Mouse (Mus musculus) T-helper 2 cell (primary cell): Measurements from ENCODE around the gene 4930518I15Rik.
"Not testable (repeated sequence)": the region's sequence is repeated elsewhere in the genome, so short reads cannot be mapped to it uniquely, and the experiment has no call there.

ENCODE experiments used
- in situ Hi-C: fragments of 300-600 bp; cut with MboI, MseI; formaldehyde crosslinking; loops from one replicate; pipeline ENCODE4 v1.15.1; 2025; ENCODE audit warnings: high pct_unique_total_duplicates

The 4930518I15Rik gene

DNA sequence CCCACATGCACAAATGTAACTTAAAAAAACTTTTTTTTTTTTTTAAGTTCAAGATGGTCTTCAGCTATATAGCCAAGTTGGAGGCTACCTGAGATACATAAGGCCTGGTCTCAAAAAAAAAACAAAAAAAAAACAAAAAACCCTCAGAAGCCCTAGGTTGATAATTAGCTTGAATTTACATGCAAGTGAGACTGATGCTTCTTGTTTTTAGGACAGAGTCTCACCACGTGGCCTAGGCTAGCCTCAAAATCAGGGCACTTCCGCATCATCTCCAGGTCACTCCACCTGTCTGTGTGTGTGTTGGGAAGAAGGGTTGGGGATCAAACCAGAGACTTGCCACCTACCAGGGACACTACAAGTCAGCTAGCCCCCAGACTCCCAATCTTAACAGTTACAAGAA lies at the start of gene 4930518I15Rik:
Gene 4930518I15Rik (minus strand): TSS at position 112 of the 400 bp plus-strand sequence.
- in situ Hi-C loops: no loop called here

DNA sequence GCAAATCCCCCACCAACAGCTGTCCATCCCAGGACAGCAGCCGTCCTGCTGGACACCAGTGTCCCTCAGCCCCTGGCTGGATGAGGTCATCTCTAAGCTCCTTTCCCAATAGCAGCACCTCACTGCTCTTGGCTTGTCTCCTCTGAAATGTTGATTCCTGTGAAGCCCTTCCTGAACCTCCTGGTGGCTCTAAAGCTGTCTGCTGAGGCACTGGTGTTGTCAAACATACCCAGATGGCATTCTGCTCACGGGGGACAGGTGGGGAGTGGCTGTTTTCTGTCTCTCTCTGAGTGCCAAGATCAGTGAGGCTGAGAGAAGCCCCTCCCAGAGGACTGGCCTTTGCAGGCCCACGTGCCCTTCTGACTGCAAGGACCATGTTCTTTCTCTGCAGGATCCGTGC lies 48.2 kb upstream of the 4930518I15Rik start:
- in situ Hi-C loops: not testable (repeated sequence)

DNA sequence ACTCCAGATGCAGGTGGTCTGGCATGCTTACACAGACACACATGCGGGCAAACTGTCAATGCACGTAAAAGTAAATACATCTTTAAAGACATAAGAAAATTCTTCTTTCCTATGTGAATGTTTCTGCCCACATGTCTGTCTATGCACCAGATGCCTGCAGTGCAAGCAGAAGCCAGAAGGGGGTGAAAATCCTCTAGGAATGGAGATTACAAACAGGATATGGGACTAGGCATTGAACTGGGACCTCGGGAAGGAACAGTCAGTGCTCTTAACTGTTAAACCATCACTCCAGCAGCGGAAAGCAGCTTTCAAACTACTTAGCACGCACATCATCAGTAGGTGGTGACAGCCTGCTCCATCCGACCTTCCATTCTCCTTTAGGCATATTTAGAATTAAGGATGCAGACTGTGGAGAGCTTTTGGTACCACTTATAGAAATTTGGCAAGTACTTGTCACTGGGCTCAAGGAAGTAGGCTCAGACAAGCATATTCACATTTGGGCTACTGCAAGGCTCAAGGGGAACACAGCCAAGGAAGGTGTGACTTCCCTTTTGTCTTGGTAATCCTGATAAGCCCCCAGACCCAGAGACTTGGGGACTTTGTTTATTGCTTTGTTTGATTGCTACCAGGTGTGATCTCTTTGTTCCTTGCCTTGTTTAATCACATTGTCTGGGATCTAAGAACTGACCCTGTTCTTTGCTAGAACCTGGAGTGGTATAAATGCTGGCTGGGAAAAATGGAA lies 47.4 kb upstream of the 4930518I15Rik start:
- in situ Hi-C loops: no loop called here

DNA sequence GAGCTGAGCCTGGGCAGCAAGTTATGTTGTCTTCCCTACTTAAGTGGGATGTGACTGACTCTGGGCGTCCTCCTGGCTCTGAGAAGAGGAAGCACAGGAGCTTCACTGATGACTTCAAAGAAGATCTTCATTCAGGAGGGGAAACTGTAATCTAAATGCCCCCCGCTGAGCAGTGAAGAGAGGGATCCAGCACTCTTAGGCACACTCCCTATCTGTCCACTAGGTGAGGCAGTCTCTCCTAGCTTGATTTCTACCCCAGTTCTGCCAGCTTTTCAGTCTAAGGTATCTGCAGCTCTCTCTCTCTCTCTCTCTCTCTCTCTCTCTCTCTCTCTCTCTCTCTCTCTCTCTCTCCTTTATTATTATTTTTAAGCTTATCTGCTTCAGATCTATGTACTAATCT lies 45.6 kb upstream of the 4930518I15Rik start:
- in situ Hi-C loops: no loop called here

DNA sequence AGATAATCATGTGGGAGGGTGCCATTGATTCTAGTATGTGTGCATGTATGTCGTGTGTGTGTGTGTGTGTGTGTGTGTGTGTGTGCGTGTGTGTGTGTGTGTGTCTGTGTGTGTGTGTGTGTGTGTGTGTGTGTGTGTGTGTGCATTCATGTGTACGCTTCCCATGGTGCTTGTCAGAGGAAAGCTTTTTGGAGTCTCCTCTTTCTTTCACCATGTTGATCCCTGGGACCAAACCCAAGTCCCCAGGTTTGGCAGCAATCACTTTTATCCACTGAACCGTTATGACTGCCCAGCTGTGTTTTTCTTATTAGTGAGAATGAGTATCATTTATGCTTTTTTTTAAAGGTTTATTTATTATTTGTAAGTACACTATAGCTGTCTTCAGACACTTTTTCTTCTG lies 44.7 kb upstream of the 4930518I15Rik start:
- in situ Hi-C loops: not testable (repeated sequence)

DNA sequence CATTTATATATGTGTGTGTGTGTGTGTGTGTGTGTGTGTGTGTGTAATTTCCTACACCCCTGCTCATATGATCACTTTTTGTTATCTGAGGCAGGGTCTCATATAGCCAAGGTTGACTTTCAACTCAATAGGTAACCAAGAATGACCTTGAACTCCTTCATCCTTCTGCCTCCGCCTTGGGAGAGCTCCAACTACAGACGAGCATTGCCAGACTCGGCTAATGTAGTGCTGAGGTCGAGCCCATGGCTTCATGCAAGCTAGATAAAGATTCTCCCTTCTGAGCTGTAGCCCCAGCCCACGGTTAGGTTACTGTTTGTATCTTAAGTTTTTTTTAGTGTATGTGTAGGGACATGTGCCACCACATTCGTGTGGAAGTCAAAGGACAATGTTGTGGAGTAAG lies 44.1 kb upstream of the 4930518I15Rik start:
- in situ Hi-C loops: no loop called here

DNA sequence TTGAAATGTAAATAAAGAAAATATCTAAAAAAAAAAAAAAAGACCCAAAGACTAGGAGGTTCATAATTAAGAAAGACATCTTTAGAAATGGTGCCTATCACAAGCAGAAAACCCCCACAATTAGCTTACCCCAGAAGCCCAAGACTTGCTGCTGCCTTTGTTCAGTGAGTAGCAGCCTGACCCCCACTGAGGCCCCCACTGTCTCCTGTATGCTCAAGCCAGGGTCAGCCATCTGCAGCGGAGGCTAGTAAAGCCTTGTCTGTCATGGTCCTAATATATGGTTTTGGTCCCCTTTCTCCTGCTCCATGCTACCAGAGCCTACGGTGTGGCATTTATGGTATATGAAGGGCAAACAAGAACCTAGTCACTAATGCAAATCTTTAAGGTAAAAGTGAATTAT lies 43.6 kb upstream of the 4930518I15Rik start:
- in situ Hi-C loops: no loop called here

DNA sequence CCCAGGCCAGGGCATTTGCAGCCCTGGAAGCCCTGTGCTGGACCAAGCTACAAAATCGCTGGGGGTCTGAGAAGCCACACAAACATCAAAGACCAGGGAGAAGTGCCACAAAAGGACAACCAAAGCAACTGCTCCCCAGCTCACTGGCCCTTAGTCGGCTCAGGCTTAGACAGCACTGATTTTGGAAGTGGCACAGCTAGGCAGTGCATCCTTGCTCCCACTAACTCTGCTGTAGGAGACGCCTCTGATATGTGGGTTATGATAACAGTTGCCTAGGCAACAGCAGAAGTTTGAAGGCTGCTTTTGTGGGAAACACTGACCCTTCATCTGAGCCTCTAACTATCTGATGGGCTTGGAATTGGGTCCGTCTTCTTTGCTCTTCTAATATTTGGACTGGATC lies 41.4 kb upstream of the 4930518I15Rik start:
- in situ Hi-C loops: no loop called here

DNA sequence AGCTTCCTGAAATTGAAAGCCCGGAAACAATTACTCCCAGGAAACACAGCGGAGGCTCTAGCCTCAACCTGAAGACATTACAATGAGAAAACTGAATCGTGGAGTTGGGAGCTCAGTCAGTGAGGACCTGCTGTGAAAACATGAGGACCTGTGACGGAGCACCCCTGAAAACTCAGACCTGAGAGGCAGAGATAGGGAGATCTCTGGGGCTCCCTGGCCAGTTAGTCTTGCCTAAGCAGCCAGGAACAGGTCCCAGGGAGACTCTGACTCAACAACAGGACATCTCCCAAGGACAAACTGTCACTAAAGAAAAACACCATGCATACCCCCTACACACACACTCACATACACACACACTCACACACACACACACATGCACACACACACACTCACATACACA lies 40.6 kb upstream of the 4930518I15Rik start:
- in situ Hi-C loops: no loop called here

DNA sequence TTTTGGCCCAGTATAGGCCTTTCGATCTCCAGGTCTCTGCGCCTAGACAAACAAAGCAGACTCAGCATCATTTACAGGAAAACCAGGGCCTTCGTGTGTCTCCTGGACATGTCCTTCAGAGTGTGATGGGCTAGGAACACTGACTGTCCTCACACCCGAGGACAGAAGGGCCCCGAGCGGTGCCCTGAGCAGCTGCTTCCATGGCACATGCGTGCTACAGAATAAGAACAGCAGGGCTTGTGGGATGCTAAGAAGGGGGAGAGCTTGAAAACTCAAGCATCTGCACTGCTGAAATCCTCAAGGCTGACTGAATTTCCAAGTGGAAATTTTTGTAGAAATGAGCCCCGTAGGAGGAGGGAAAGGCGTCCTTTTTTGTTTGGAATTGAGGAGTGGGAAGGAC lies 39.3 kb upstream of the 4930518I15Rik start:
- in situ Hi-C loops: no loop called here

DNA sequence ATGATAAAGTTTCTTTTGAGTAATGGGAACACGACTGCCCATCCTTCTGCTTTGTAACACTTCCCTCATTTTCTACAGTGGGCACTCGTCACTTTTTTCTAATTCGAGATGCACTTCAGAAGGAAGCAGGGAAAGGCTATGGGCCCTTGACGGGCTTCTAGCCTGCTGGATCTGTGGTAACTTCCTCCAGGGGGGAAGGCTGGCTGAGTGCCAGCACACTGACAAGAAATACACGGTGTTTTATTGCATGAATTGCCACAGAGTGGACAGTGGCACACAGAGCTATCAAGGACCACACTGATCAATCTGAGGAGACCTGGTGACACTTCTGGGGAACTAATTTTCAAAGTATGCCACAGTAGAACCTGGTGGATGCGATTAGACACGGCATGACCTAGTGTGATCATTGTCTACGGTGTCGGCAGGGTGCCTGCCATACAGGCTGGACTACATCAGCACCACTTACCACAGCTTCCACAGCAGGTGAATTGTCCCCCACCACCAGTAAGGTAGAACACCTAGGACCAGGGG lies 38.7 kb upstream of the 4930518I15Rik start:
- in situ Hi-C loops: no loop called here

DNA sequence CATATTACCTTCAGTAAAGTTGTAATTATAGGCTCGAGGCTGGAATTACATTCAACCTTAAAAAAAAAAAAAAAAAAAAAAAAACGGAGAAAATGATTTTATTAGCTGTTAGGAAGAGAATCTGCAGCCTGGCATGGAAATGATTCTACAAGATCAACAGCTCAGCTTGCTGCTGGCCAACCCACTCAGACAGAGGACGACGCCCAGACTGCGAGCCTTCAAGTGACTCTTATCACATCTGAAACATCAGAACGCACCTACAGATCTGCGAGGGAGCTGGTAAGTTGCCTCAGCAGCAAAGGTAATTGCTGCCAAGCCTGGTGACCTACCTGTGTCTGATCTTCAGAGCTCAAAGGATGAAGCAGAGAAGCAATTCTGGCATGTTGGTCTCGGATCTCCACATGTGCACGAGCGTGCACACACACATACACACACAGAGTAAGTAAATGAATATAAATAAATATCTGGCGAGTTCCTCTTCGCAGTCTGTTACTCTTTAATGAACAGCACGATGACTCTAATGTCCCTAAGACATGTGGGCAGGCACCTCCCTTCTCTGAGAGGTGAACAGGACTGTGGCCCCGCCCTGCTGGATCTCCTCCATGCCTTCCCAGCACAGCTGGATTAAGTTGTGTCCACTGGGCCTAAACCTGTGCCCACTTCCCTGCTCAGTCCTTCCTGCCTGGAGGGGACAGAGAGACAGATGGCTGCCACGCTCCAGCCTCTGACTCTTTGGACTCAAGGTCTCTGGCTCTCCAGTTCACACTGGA lies 36.9 kb upstream of the 4930518I15Rik start:
- in situ Hi-C loops: no loop called here

DNA sequence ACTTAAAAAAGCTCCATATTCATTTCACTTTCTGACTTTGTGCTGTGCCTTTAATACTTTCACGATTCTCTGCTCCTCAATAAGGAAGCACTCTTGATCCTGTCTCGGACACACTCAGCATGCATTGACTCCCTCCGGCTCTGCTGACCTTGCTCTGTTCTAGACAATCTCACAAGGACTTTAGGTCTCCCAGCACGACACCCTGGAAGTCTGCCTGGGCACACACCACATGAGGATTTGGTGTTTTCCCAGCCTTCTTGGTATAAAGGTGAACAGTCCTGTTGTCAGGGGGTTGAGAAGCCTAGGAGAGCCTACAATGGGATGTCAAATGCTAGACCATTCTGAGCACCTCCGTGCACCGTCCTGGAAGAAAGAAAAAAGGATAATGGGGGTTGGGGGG lies 35.1 kb upstream of the 4930518I15Rik start:
- in situ Hi-C loops: no loop called here

DNA sequence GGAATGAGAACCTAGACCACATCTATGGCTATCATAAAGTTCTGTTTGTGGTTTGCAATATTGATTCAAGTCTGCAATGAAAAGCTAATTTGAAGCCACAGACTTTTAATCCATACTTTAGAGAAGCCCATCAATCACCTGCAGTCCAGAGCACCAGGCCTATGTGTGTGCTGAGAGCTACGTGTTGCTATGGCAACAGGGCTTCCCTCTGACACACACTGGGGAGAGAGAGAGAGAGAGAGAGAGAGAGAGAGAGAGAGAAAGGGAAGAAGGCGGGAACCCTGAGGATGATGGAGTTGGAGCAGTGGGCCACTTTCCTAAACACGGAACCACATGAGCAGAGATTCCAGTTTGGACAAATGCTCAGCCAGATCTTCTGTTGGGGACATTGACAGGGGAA lies 34.5 kb upstream of the 4930518I15Rik start:
- in situ Hi-C loops: no loop called here

DNA sequence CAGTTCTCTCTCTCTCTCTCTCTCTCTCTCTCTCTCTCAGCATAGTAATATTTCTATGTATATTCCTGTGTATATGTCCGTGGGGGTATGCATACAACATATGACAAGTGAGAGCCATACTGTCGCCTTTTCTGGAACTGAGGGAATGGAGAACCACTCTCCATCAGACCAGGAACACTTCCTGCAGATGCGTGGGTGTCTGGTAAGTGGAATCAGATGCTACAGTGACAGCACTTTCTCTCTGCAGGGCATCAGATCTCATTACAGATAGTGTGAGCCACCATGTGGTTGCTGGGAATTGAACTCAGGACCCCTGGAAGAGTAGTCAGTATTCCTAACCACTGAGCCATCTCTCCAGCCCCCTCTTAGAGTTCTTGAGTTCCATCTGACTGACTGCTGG lies 30.7 kb upstream of the 4930518I15Rik start:
- in situ Hi-C loops: no loop called here

DNA sequence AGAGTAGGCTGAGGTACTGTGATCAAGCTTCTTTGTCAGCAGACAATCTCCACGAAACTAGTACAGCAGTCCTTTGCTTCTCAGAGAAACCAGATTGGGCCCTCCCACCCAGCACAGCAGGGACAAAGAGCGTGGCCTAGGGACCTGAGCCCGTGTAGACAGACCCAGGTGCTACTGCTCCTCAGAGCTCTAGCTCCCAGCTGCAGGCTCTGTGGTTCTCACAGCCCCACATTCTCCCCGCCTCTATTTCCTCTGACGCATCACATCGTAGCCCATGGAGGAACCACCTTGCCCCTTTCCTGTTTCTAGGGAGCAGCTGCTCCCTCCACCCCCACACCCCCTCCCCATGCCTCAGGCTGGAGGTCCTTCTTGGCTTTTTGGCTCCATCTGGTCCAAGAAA lies 29.3 kb upstream of the 4930518I15Rik start, which contains the start of gene Sla2:
Gene Sla2 (minus strand): TSS at position 176 of the 400 bp plus-strand sequence.
- in situ Hi-C loops: no loop called here

DNA sequence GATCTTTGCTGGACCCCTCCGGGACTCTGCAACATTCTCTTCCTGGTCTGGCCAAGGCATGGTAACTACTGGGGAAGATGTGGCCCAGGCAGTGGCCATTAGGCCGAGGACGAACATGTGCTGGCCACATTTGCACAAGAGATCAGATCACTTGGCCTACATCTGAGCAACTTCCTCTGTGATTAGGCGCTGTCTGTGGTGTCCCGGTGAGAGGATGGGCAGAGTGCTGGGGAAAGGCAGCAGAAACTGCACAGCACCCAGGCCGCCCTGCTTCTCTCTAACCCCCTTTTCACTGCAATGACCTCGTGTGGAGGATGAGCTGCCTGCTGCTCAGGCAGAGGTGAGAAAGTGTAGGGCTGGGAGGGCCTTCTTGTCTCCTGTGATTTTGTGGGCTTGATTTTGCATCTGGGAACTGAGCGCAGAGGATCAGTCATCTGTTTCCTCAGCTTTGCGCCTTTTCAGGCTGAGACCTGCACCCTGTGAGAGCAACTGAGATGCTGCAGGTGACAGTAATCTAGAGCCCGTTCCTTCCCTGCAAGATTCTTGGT lies 28.4 kb upstream of the 4930518I15Rik start:
- in situ Hi-C loops: no loop called here

DNA sequence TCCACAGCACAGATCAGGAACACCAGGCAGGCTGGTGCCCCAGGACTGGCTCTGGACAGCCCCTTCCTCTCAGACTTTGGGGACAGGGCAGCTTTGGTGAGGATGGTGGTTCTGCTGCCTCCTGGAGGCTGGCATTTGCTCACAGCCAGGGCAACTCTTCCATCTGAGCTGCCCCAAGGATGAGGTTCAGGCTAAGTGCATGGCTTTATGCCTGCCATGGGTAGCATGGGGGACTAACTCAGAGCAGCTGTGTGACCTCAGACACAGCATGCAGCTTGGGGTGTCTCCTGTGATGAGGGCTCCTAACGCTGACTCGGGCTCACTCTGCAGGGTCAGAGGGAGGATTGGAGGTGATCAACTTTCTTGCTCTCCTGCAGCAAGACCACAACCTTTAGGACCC lies 27.9 kb upstream of the 4930518I15Rik start:
- in situ Hi-C loops: not testable (repeated sequence)

DNA sequence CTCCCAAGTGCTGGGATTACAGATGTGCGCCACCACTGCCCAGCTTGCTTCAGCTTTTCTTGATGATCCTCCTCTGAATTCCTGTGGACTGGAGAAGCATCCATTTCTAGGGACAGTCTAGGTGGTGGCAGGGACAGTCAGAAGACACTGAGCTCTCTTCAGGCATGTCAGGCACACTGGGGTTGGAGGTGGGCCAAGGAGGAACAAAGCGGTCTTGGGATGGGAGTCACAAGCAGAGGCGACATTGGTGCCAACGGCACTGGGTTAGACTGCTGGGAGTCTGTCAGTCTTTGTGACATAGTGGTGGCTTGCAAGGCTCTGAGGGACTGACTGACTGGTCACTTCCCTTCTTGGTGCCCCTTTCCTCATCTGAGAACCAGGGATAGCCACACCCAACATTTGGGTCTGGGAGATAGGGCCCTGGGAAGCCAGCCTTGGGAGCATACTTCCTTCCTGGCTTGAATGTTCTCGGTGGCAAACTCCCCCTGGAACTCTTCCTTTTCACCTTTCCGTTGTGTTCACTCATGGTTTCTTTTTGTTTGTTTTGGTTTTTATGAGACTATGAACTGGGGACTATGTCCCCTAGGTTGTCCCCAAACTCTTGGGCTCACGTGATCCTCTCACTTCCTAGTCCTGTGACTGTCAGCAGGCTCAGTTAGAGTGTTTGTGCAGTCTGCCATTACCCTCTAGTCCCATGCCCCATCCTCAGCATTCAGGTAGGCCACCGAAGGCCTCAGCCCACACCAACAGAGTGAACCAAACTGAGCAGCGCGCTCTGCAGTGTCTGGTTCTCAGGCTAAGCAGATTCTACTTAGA lies 26.9 kb upstream of the 4930518I15Rik start:
- in situ Hi-C loops: no loop called here

DNA sequence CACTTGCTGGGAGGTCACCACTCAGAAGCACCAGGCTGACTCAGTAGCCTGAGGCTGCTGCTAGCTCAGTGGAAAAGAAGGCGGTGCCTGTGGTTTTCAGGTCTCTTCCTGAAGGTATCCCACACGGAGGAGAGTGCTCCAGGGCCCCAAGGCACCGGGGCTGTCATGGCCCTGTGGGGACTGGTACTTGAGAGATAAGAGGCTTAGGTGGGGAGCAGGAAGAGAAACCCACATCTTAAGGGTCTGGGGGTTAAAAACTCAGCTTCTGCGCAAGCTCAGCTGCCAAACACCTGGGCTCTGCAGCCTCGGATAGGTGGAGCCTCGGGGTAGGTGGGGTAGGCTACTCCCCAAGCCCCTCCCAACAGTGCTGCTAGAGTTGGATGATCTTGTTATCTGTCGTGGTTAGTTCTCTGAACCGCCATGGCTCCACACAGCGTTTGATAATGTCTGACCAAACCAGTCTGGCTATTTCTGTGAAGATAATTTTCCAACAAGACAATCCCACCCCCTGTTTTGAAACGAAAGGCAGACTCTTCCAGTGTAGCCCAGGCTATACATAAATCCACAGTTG lies 24.8 kb upstream of the 4930518I15Rik start:
- in situ Hi-C loops: no loop called here

DNA sequence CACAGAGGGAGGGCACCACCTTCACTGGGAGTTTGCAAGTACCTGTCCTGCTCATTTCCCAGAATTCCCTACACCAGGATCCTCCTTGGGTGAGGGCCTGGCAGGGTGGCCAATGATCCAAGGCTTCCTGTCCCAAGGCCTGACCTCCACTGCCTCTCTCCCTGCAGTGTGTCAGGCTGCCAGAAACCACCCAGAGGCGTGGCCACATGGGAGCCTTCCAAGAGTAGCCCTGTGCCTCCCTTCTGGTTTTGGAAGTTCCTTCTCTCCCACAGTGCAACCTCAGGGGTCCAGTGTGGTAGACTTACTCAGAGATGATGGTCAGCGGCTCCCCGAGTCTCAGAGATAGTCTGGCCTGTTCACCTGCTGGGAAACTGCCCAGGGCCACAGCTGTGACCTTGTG lies 21.8 kb upstream of the 4930518I15Rik start:
- in situ Hi-C loops: loop anchor here (5.0 kb wide), 1 partner anchor 108 kb away; no protein-coding TSS in a partner anchor
